Mouse (Mus musculus) limb, embryonic 14.5 days (tissue): Measurements from ENCODE around the gene Bbs9. TPM values are rescaled to one million over a fixed set of nuclear protein-coding genes. Genes with fewer than 3 reads are reported as not detected.

Experiments used
- ATAC-seq: fragments of 200-750 bp; cut with Nextera tagmentation; 2 replicates; pipeline ENCODE4 v1.8.0; 2017; ENCODE audit warnings: low read depth, moderate number of reproducible peaks, moderate TSS enrichment; ENCODE audit not compliant: low FRiP score
- DNase-seq: peaks from one replicate; pipeline ENCODE4 v3.0.0-alpha.2; 2015; ENCODE audit warnings: low spot score
- H3K27ac ChIP-seq: fragments of 300-500 bp; sonication (generic); replicated peaks from 2 replicates; pipeline ENCODE4 v1.5.1; 2014; ENCODE audit warnings: low read depth, mild to moderate bottlenecking, low read length, moderate library complexity, mixed read lengths
- H3K27me3 ChIP-seq: fragments of 300-500 bp; sonication (generic); 2 replicates; pipeline ENCODE4 v1.6.1; 2014; ENCODE audit warnings: low read length, mixed read lengths; ENCODE audit not compliant: control insufficient read depth, insufficient read depth
- H3K36me3 ChIP-seq: fragments of 300-500 bp; sonication (generic); 2 replicates; pipeline ENCODE4 v1.6.1; 2014; ENCODE audit warnings: mild to moderate bottlenecking, low read length, moderate library complexity, mixed read lengths; ENCODE audit not compliant: control insufficient read depth, insufficient read depth
- H3K4me1 ChIP-seq: fragments of 300-500 bp; sonication (generic); 2 replicates; pipeline ENCODE4 v1.6.1; 2014; ENCODE audit warnings: antibody characterized with exemption, low read length, mixed read lengths; ENCODE audit not compliant: control insufficient read depth, insufficient read depth
- H3K4me2 ChIP-seq: fragments of 300-500 bp; sonication (generic); replicated peaks from 2 replicates; pipeline ENCODE4 v1.6.1; 2014; ENCODE audit warnings: low read depth, mild to moderate bottlenecking, low read length, moderate library complexity; ENCODE audit not compliant: severe bottlenecking
- H3K4me3 ChIP-seq: fragments of 300-500 bp; sonication (generic); replicated peaks from 2 replicates; pipeline ENCODE4 v1.5.1; 2014; ENCODE audit warnings: low read length
- H3K9ac ChIP-seq: fragments of 300-500 bp; sonication (generic); 2 replicates; pipeline ENCODE4 v1.6.1; 2014; ENCODE audit warnings: mild to moderate bottlenecking, low read depth, low read length, moderate library complexity; ENCODE audit not compliant: severe bottlenecking
- H3K9me3 ChIP-seq: fragments of 300-500 bp; sonication (generic); 2 replicates; pipeline ENCODE4 v1.6.1; 2016; ENCODE audit warnings: low read length; ENCODE audit not compliant: control insufficient read depth
- POLR2A ChIP-seq: fragments of 200-500 bp; IDR thresholded peaks from 2 replicates; pipeline ENCODE4 v1.8.0; 2012; ENCODE audit warnings: inconsistent platforms, mild to moderate bottlenecking, moderate library complexity, borderline replicate concordance; ENCODE audit not compliant: insufficient read depth, insufficient read length; ENCODE audit errors: extremely low read depth
- WGBS: fragments of 180-500 bp; shearing (Covaris S2); extraction: QIAGEN DNeasy Blood & Tissue Kit; methylation state at CpG from one replicate; pipeline ENCODE4 v1.1.7; 2014; 5-methylcytosine and 5-hydroxymethylcytosine counted together
- polyA plus RNA-seq, 2 experiments: library from polyadenylated mRNA; depleted of rRNA in 1 of 2; stranded (reverse) in 1 of 2; unstranded in 1 of 2; fragments of >200 nt; fragmentation: Nextera tagmentation in 1 of 2; extraction: Ambion mirVana in 1 of 2; gene quantifications; 2 replicates each; pipeline versions ENCODE4 v1.2.1 to v1.2.3; 2012 to 2014

The Bbs9 gene
- polyA plus RNA-seq, 2 experiments = 12.7 to 15.7 TPM

DNA sequence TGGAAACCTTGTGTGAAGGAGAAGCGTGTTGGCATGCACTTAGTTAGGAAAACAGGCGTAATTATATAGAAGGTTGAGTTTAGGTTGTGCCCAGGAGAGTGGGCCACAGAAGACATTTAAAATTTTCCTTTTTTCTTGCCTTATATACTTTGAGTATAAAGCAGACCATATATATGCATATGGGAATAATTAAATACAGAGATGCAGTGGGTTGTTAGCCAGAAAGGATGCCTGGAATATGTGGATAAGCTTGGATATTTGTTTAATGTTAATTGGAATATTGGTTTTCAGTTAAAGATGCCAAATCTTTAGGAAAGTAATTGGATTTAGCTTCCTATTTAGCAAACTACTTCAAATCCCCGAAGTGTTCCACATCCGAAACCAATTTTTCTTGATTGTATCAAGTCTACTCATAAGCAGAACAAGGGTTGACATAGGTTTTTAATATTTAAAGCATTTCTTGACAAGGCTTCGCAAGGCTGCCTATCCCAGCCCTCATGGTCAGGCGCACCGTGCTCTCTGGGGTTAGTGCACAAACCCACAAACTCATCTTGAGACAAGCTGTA is 221.4 kb downstream of the Bbs9 start:
- Histone ChIP-seq H3K4me1 (peaks cover 10% of the 10 kb centered on the region), H3K27me3 (no peaks in the 10 kb centered on the region), H3K4me3 (no peak overlapping the region), H3K27ac (no peak overlapping the region), H3K4me2 (no peak overlapping the region), H3K36me3 (no peaks in the 10 kb centered on the region), H3K9me3 (0 out of 2 replicates have a peak, but pooled peaks cover 3% of the 10 kb centered on the region), H3K9ac (no peak overlapping the region)
- ATAC-seq (no peak; the same call in 1 of the 2 replicates), DNase-seq (no peak)
- 52% methylated on average over 7 of the region's 7 CpGs for WGBS
- TF ChIP-seq POLR2A = no peak

- no peak for TF ChIP-seq POLR2A
- no peak overlapping the region; the same call in 1 of the 2 replicates for H3K9ac ChIP-seq
- H3K4me1 ChIP-seq = peaks cover 10% of the 10 kb centered on the region
- no peak overlapping the region for H3K4me2 ChIP-seq
- no peaks in the 10 kb centered on the region for H3K36me3 ChIP-seq
- ATAC-seq = no peak
- 30% methylated on average over 4 of the region's 4 CpGs for WGBS
- no peak overlapping the region for H3K4me3 ChIP-seq
- DNase-seq = no peak
- no peak overlapping the region for H3K27ac ChIP-seq
- H3K9me3 ChIP-seq = 0 out of 2 replicates have a peak, but pooled peaks cover 3% of the 10 kb centered on the region
- H3K27me3 ChIP-seq = no peaks in the 10 kb centered on the region
Measured at GRCm38 (mm10) chr9:22697811-22698210, 222.3 kb downstream of the Bbs9 start.

DNA sequence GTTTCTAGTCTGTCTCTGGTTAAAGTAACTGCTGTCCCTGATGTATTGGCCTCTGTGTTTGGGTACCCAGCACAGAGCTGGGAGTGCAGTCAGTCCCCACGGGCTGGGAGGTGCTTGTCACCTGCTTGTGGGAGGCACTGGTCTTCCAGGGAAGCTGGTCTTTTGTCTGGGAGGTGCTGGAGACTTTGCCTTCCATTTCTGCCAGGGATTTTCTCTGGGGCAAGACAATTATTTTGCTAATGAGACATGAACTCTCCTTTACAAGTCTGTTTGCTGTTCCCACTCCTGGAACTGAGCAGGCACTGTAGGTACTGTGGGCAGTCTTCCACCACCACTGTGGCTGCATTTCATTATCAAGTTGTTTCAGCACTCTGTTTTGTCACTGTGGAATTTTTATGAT is 223.0 kb downstream of the Bbs9 start:
- Histone ChIP-seq H3K4me1 (peaks cover 10% of the 10 kb centered on the region), H3K4me3 (no peak overlapping the region), H3K9ac (no peak overlapping the region), H3K4me2 (no peak overlapping the region), H3K9me3 (peaks cover 5% of the 10 kb centered on the region; the same call in 1 of the 2 replicates), H3K27ac (no peak overlapping the region), H3K27me3 (no peaks in the 10 kb centered on the region), H3K36me3 (no peaks in the 10 kb centered on the region)
- no peak for ATAC-seq
- TF ChIP-seq POLR2A = no peak
- WGBS = 17% methylated on average over 1 of the region's 1 CpGs
- DNase-seq = no peak

DNA sequence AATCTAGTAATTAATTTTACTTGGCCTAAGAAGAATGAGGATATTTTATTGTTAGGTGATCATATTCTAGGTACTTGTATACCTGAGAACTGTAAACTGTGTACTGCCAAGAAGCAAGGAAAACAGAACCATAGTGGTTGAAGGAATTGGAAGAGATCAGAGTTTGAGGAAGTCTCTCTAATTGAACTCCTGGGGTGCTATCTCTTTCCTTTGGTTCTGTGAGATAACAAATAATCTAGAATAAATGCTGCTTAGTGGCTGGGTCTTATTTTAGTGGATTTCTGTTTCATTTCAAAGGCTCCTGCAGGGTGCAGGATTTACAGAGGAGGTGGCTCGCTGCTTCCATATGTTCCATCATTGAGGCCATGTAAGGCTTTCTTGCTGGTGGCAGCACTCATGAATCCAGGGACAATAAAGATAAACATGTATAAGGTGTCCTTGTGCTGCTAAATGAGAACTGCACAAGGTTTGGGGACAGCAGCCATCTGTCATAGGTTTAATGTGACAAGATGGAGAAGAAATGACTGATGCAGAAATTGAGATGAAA is 226.6 kb downstream of the Bbs9 start:
- Histone ChIP-seq H3K27me3 (no peaks in the 10 kb centered on the region), H3K9me3 (peaks cover 8% of the 10 kb centered on the region; the same call in 1 of the 2 replicates), H3K4me1 (peaks cover 14% of the 10 kb centered on the region), H3K9ac (no peak overlapping the region), H3K27ac (no peak overlapping the region), H3K4me3 (no peak overlapping the region), H3K36me3 (no peaks in the 10 kb centered on the region), H3K4me2 (no peak overlapping the region)
- DNase-seq (no peak), ATAC-seq (no peak)
- 82% methylated on average over 1 of the region's 1 CpGs for WGBS
- no peak for TF ChIP-seq POLR2A

- Histone ChIP-seq H3K36me3 (no peaks in the 10 kb centered on the region), H3K4me3 (no peak overlapping the region), H3K9me3 (peaks cover 8% of the 10 kb centered on the region; the same call in 1 of the 2 replicates), H3K9ac (no peak overlapping the region), H3K4me2 (no peak overlapping the region), H3K4me1 (peaks cover 19% of the 10 kb centered on the region; the same call in 1 of the 2 replicates), H3K27ac (no peak overlapping the region), H3K27me3 (no peaks in the 10 kb centered on the region)
- no peak for TF ChIP-seq POLR2A
- DNase-seq = no peak
- no peak for ATAC-seq
- 85% methylated on average over 4 of the region's 4 CpGs for WGBS
Measured at GRCm38 (mm10) chr9:22702812-22703367, 227.4 kb downstream of the Bbs9 start.
